Mouse (Mus musculus) stomach, embryonic 15.5 days (tissue): Measurements from ENCODE around the gene Odf3b. TPM values are rescaled to one million over a fixed set of nuclear protein-coding genes. Genes with fewer than 3 reads are reported as not detected.

Experiments used
- ATAC-seq: fragments of 200-750 bp; cut with Nextera tagmentation; 2 replicates; pipeline ENCODE4 v1.8.0; 2017; ENCODE audit warnings: low read depth, moderate number of reproducible peaks, moderate TSS enrichment; ENCODE audit not compliant: insufficient read depth, low FRiP score
- H3K27ac ChIP-seq: fragments of 300-500 bp; sonication (generic); 2 replicates; pipeline ENCODE4 v1.5.1; 2015; ENCODE audit warnings: mild to moderate bottlenecking, inconsistent platforms
- H3K27me3 ChIP-seq: fragments of 300-500 bp; sonication (generic); replicated peaks from 2 replicates; pipeline ENCODE4 v1.6.1; 2015; ENCODE audit warnings: inconsistent platforms
- H3K36me3 ChIP-seq: fragments of 300-500 bp; sonication (generic); 2 replicates; pipeline ENCODE4 v1.6.1; 2015; ENCODE audit warnings: inconsistent platforms
- H3K4me1 ChIP-seq: fragments of 300-500 bp; sonication (generic); 2 replicates; pipeline ENCODE4 v1.6.1; 2015; ENCODE audit warnings: inconsistent platforms
- H3K4me2 ChIP-seq: fragments of 300-500 bp; sonication (generic); 2 replicates; pipeline ENCODE4 v1.6.1; 2015; ENCODE audit warnings: mild to moderate bottlenecking, inconsistent platforms
- H3K4me3 ChIP-seq: fragments of 300-500 bp; sonication (generic); replicated peaks from 2 replicates; pipeline ENCODE4 v1.5.1; 2015; ENCODE audit warnings: inconsistent platforms
- H3K9ac ChIP-seq: fragments of 300-500 bp; sonication (generic); 2 replicates; pipeline ENCODE4 v1.6.1; 2015; ENCODE audit warnings: inconsistent platforms
- H3K9me3 ChIP-seq: fragments of 300-500 bp; sonication (generic); 2 replicates; pipeline ENCODE4 v1.6.1; 2016; ENCODE audit warnings: inconsistent platforms
- WGBS: fragments of 180-500 bp; shearing (Covaris S2); methylation state at CpG from one replicate; pipeline ENCODE4 v1.1.7; 2015; 5-methylcytosine and 5-hydroxymethylcytosine counted together
- polyA plus RNA-seq: library from polyadenylated mRNA; unstranded; fragments of >200 nt; fragmentation: Nextera tagmentation; extraction: Ambion mirVana; gene quantifications from 2 replicates; pipeline ENCODE4 v1.2.1, GENCODE M21; 2015

Gene Odf3b
- polyA plus RNA-seq, 1 experiment from 2014 or later, result 0.48 TPM

DNA sequence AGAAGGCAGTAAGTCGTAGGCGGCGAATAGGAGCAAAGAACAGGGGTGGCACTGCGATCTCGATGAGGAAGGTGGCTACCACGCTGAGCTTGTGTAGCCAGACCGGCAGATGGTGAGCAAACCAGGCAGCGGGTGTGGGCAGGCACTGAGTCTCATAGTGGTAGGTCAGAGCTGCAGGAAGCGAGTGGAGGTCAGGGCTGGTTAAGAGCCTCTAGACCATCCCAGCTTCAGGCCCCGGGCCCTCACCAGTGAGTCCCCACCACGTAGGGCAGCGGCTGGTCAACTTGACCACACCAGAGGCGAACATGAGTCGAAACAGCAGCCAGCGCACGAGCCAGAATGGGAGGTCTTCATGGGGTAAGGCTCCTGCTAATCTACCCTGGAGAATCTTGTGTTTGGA is 25.2 kb downstream of the Odf3b start:
- Histone ChIP-seq H3K4me3 (no peak overlapping the region), H3K36me3 (peaks cover 33% of the 10 kb centered on the region), H3K27me3 (no peaks in the 10 kb centered on the region), H3K4me1 (peaks cover 24% of the 10 kb centered on the region), H3K9ac (no peak overlapping the region), H3K4me2 (peak overlapping the region; percentile 76; the same call in 1 of the 2 replicates), H3K9me3 (no peaks in the 10 kb centered on the region), H3K27ac (no peak overlapping the region)
- 95% methylated on average over 16 of the region's 16 CpGs for WGBS
- no peak for ATAC-seq

DNA sequence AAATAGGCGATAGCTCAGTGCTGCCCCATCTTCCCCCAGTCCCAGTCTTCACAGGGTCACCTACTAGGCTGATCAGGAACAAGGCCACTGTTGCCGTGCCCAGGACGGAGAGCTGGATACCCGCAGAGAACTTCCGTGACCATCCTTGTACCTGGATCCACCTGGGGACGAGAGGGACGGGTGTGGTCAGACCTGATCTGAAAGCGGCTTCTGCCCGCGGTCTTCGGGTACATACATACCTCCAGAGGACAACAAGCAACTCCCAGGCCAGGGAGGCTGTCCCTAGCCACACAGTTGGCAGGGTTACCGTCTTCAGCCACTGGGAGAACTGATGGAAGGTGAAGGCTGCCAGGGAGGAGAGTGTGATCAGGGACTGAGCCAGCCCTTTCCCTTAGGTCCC is 26.3 kb downstream of the Odf3b start:
- 94% methylated on average over 12 of the region's 12 CpGs for WGBS

DNA sequence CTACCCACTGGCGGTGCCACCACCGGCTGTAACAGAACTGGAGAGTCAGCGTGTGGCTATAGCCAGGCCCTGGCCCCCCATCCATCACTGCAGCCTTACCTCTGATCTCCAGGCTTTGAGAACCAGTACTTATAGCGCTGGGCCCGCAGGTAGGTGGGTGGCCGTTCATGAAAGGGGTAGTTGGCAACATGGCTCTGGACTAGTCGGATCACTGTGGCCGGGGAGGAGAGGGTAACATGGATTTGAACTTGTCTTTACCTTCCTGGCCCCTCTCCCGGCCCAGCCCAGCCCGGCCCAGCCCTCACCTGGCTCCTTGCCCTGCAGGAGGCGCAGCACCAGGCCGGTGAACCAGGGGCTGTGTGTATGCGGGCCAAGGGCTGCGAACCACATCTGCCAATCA is 27.0 kb downstream of the Odf3b start:
- H3K27ac ChIP-seq, result no peak overlapping the region
- no peaks in the 10 kb centered on the region for H3K9me3 ChIP-seq
- H3K4me1 ChIP-seq, result peaks cover 16% of the 10 kb centered on the region
- H3K4me3 ChIP-seq, result no peak overlapping the region
- peaks cover 33% of the 10 kb centered on the region for H3K36me3 ChIP-seq
- 88% methylated on average over 14 of the region's 14 CpGs for WGBS
- H3K27me3 ChIP-seq, result no peaks in the 10 kb centered on the region
- no peak for ATAC-seq
- H3K9ac ChIP-seq, result no peak overlapping the region
- H3K4me2 ChIP-seq, result no peak overlapping the region

More for the DNA sequence above, 26.3 kb downstream of the Odf3b start:
- peaks cover 20% of the 10 kb centered on the region for H3K4me1 ChIP-seq
- H3K27me3 ChIP-seq, result no peaks in the 10 kb centered on the region
- peaks cover 33% of the 10 kb centered on the region for H3K36me3 ChIP-seq
- ATAC-seq, result no peak
- no peak overlapping the region for H3K27ac ChIP-seq
- no peak overlapping the region for H3K4me2 ChIP-seq
- no peaks in the 10 kb centered on the region for H3K9me3 ChIP-seq
- no peak overlapping the region for H3K4me3 ChIP-seq
- H3K9ac ChIP-seq, result no peak overlapping the region

DNA sequence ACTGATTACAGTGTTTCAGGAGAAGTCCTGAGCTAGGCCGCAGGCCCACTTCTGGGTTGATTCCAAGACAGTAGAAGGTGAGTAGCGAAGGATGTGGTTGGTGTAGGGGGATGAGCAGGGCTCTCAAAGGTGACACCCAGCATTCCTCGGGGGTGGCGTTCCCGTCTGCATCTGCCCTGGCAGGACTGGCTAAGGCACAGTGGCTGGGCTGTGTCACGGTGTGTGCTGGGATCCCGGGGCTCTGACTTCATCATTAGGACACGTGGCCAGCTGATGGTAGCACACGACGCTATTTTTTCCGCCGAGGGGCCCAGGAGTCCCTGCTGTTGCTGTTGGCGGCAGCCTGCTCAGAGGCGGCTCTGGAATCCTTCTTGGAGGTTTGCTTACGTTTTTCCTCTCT is 27.8 kb downstream of the Odf3b start:
- WGBS, result 86% methylated on average over 15 of the region's 15 CpGs
- Histone ChIP-seq H3K4me1 (peaks cover 13% of the 10 kb centered on the region), H3K9ac (no peak overlapping the region), H3K36me3 (peaks cover 33% of the 10 kb centered on the region), H3K4me2 (no peak overlapping the region), H3K27ac (no peak overlapping the region), H3K27me3 (no peaks in the 10 kb centered on the region), H3K9me3 (no peaks in the 10 kb centered on the region), H3K4me3 (no peak overlapping the region)
- no peak for ATAC-seq

DNA sequence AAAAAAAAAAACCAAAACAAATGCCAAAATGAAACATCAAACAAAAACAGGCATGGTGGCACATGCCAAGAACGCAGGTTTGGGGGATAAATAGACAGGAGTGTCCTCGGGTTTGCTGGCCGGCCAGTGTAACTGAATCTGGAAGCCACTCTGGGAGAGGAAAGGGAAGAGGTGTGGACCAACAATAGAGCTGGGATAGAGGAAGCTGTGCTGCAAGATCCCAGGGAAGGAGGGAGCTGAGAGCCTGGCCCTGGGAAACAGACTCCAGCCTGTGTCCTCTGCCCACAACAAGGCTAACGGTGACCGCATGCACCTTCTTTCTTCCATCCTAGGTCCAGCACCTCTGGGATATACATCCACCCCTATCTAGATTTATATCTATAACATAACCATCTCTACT is 28.6 kb downstream of the Odf3b start:
- 92% methylated on average over 5 of the region's 5 CpGs for WGBS
- Histone ChIP-seq H3K36me3 (peaks cover 33% of the 10 kb centered on the region), H3K9me3 (no peaks in the 10 kb centered on the region), H3K4me1 (peaks cover 13% of the 10 kb centered on the region), H3K9ac (no peak overlapping the region), H3K4me2 (no peak overlapping the region), H3K27me3 (no peaks in the 10 kb centered on the region), H3K27ac (no peak overlapping the region), H3K4me3 (no peak overlapping the region)
- no peak for ATAC-seq

DNA sequence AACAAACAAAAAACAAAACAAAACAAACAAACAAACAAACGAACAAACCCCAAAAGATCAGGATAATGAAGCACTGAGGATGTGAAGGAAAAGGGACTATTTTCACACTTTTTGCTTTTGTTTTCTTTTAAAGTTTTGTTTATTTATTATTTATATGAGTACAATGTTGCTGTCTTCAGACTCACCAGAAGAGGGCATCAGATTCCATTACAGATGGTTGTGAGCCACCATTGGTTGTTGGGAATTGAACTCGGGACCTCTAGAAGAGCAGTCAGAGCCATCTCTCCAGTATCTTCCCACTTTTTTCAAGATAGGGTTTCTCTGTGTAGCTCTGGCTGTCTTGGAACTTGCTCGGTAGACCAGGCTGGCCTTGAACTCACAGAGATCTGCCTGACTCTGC is 35.8 kb downstream of the Odf3b start:
- H3K27ac ChIP-seq, result no peak overlapping the region
- H3K27me3 ChIP-seq, result no peaks in the 10 kb centered on the region
- H3K9me3 ChIP-seq, result no peaks in the 10 kb centered on the region
- H3K4me1 ChIP-seq, result no peaks in the 10 kb centered on the region
- no peak overlapping the region for H3K4me3 ChIP-seq
- H3K36me3 ChIP-seq, result no peaks in the 10 kb centered on the region
- no peak overlapping the region for H3K4me2 ChIP-seq
- no peak overlapping the region for H3K9ac ChIP-seq
- no peak for ATAC-seq
- WGBS, result 78% methylated on average over 3 of the region's 3 CpGs

DNA sequence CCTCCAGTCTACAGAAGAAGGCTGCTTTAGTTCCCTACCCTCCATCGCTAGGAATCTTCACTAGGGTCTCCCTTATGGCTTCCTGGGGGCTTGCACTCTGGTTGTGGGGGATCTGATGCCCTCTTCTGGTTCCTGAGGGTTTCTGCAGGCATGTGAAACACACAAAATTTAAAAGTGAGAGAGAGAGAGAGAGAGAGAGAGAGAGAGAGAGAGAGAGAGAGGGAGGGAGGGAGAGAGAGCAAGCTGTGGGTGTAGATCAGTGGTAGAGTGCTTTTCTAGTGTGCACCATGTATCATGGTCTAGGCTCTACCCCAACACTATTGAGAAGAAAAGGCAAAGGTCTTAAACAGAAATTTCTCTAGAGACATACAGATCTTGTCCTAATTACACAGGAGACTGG is 37.4 kb downstream of the Odf3b start:
- Histone ChIP-seq H3K4me1 (no peaks in the 10 kb centered on the region), H3K4me2 (no peak overlapping the region), H3K27me3 (no peaks in the 10 kb centered on the region), H3K9me3 (no peaks in the 10 kb centered on the region), H3K9ac (no peak overlapping the region), H3K4me3 (no peak overlapping the region), H3K36me3 (no peaks in the 10 kb centered on the region), H3K27ac (no peak overlapping the region)
- 52% methylated on average over 1 of the region's 1 CpGs for WGBS
- no peak for ATAC-seq

DNA sequence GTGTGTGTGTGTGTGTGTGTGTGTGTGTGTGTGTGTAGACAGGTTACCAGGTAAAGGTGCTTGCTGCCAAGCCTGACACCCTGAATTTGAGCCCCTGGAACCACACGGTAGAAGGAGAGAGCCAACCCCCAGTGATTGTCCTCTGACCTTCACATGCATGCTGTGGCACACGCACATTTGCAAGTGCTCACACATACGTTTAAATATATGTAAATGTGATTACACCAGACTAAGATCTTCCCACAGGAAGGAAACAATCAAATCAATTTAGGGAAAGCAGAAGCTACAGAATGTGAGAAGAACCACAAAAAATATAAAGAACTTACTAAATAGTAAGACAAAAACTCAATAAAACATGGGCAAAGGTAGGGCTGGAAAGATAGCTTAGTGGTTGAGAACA is 38.9 kb downstream of the Odf3b start:
- 76% methylated on average over 3 of the region's 3 CpGs for WGBS
- H3K4me1 ChIP-seq, result no peaks in the 10 kb centered on the region
- H3K9ac ChIP-seq, result no peak overlapping the region
- no peaks in the 10 kb centered on the region for H3K9me3 ChIP-seq
- H3K4me2 ChIP-seq, result no peak overlapping the region
- H3K27ac ChIP-seq, result no peak overlapping the region
- no peaks in the 10 kb centered on the region for H3K36me3 ChIP-seq
- ATAC-seq, result no peak
- H3K4me3 ChIP-seq, result no peak overlapping the region
- H3K27me3 ChIP-seq, result no peaks in the 10 kb centered on the region

DNA sequence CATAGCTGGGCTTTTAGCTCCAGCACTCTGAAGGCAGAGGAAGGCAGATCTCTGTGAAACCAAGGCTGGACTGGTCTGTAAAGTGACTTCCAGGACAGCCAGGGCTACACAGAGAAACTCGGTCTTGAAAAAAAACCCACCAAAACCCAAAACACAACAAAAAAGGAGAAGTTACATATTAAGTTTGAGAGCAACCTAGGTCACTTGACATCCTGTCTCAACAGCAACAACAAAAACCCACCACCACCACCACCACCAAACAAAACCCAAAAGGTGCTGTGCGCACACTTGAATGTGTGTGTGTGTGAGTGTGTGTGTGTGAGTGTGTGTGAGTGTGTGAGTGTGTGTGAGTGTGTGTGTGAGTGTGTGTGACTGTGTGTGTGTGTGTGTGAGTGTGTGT is 39.4 kb downstream of the Odf3b start:
- Histone ChIP-seq H3K4me1 (no peaks in the 10 kb centered on the region), H3K36me3 (no peaks in the 10 kb centered on the region), H3K27ac (no peak overlapping the region), H3K9ac (no peak overlapping the region), H3K4me3 (no peak overlapping the region), H3K9me3 (no peaks in the 10 kb centered on the region), H3K4me2 (no peak overlapping the region), H3K27me3 (no peaks in the 10 kb centered on the region)
- no peak for ATAC-seq
- WGBS, result 79% methylated on average over 2 of the region's 2 CpGs

DNA sequence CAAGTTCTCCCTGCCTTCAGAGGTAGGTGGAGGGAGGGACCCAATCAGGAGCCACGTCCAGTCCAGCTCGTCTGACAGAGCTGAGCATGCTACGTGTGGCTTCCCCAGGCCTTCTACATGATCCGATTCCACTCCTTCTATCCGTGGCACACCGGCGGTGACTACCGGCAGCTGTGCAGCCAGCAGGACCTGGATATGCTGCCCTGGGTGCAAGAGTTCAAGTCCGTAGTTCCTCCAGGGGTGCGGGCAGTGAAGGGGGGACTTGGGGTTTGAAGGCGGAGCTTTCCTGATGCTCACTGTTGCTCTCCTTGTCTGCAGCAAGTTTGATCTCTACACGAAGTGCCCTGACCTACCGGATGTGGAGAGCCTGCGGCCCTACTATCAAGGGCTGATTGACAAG is 42.7 kb downstream of the Odf3b start:
- H3K27me3 ChIP-seq, result no peaks in the 10 kb centered on the region
- no peaks in the 10 kb centered on the region for H3K4me1 ChIP-seq
- no peak overlapping the region for H3K9ac ChIP-seq
- no peak overlapping the region for H3K4me2 ChIP-seq
- H3K27ac ChIP-seq, result no peak overlapping the region
- H3K36me3 ChIP-seq, result no peaks in the 10 kb centered on the region
- H3K4me3 ChIP-seq, result no peak overlapping the region
- no peak for ATAC-seq
- 84% methylated on average over 14 of the region's 14 CpGs for WGBS
- H3K9me3 ChIP-seq, result no peaks in the 10 kb centered on the region

DNA sequence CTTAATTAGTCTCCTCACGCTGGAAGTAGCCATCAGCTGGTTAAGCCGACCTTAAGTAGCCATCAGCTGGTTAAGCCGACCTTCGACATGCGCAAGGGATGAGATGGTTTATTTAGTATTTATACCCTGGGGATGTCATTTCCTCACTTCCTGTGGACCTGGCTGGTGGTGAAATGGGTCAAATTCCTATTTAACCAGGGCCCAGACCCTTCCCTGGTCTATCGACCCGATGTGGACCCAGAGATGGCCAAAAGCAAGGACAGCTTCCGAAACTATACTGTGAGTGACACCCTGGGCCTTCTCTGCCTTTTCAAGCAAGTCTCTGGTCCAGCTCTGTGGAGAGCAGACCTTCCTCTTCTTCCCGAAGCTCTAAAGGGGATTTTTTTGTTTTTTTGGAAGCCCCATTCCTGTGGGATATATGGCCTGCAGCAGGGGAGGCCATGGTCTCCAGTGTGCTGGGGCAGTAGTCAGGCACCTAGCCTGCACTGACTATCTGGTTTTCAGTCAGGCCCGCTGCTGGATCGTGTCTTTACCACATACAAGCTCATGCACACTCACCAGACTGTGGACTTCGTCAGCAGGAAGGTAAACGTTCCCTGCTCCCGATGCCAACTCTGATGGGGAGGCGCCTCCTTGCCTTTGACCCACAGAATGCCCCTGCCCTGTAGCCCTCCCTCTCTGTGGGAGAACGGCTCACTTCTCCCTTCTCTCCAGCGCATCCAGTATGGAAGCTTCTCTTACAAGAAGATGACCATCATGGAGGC is 44.1 kb downstream of the Odf3b start:
- H3K4me3 ChIP-seq, result no peak overlapping the region

DNA sequence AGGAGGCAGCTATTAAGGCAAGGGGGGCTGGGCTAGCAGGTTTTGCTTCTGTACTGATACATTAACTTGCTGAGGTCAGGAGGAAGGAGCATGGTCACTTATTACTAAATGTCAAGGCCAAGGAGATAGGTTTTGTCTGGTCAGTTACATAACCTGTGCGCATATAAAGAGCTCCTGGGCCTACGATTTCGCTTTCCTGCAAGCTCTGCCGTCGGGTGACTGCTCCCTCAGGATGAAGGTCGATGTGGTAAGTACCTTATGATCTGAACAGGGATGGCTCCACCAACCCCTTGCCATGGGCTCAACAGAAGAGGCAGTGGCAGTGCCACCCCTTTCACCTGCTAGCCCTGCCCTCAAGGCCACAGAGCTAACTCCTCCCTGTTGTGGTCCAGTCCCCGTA is 44.8 kb downstream of the Odf3b start, which contains the start of gene Miox:
TSS of gene Miox (plus strand) at position 128 of the 400 bp plus-strand sequence.
- Histone ChIP-seq H3K27ac (no peak within 1 kb of the TSS), H3K4me3 (no peak within 1 kb of the TSS), H3K27me3 (no peaks in the 10 kb centered on the region), H3K9ac (no peak within 1 kb of the TSS), H3K4me2 (no peak within 1 kb of the TSS), H3K9me3 (no peaks in the 10 kb centered on the region), H3K4me1 (no peaks in the 10 kb centered on the region), H3K36me3 (no peaks in the 10 kb centered on the region)
- 83% methylated on average over 7 of the region's 7 CpGs for WGBS
- ATAC-seq, result no peak

More for the DNA sequence above, 44.1 kb downstream of the Odf3b start:
- Histone ChIP-seq H3K9me3 (no peaks in the 10 kb centered on the region), H3K27me3 (no peaks in the 10 kb centered on the region), H3K27ac (no peak overlapping the region), H3K4me1 (no peaks in the 10 kb centered on the region), H3K36me3 (no peaks in the 10 kb centered on the region), H3K4me2 (no peak overlapping the region), H3K9ac (no peak overlapping the region)
- ATAC-seq, result no peak
- WGBS, result 77% methylated on average over 17 of the region's 17 CpGs
